Mouse (Mus musculus) kidney, postnatal 0 days (tissue): ENCODE results near the gene Hdgfl2. TPM values are rescaled to one million over a fixed set of nuclear protein-coding genes. Genes with fewer than 3 reads are reported as not detected.
A peak's percentile ranks its signal among the peaks of the same experiment; 100 is the strongest.

Experiments
- ATAC-seq: fragments of 200-750 bp; cut with Nextera tagmentation; replicated peaks from 2 replicates; pipeline ENCODE4 v1.8.0; 2017; ENCODE audit warnings: low read depth, moderate number of reproducible peaks, moderate TSS enrichment, moderate library complexity; ENCODE audit not compliant: low FRiP score
- DNase-seq: peaks from one replicate; pipeline ENCODE4 v3.0.0-alpha.2; 2016; ENCODE audit warnings: low spot score
- H3K27ac ChIP-seq: fragments of 300-500 bp; sonication (generic); 2 replicates; pipeline ENCODE4 v1.5.1; 2014; ENCODE audit warnings: mild to moderate bottlenecking
- H3K27me3 ChIP-seq: fragments of 300-500 bp; sonication (generic); 2 replicates; pipeline ENCODE4 v1.6.1; 2014; ENCODE audit warnings: low read length, mixed read lengths; ENCODE audit not compliant: insufficient read depth
- H3K36me3 ChIP-seq: fragments of 300-500 bp; sonication (generic); 2 replicates; pipeline ENCODE4 v1.6.1; 2014; ENCODE audit warnings: low read length, mixed read lengths; ENCODE audit not compliant: insufficient read depth
- H3K4me1 ChIP-seq: fragments of 300-500 bp; sonication (generic); replicated peaks from 2 replicates; pipeline ENCODE4 v1.6.1; 2014; ENCODE audit warnings: antibody characterized with exemption, low read length, mixed read lengths; ENCODE audit not compliant: insufficient read depth
- H3K4me2 ChIP-seq: fragments of 300-500 bp; sonication (generic); 2 replicates; pipeline ENCODE4 v1.6.1; 2014; ENCODE audit warnings: mild to moderate bottlenecking, low read length, moderate library complexity, mixed read lengths
- H3K4me3 ChIP-seq: fragments of 300-500 bp; sonication (generic); replicated peaks from 2 replicates; pipeline ENCODE4 v1.5.1; 2014; ENCODE audit warnings: low read depth, low read length
- H3K9ac ChIP-seq: fragments of 300-500 bp; sonication (generic); 2 replicates; pipeline ENCODE4 v1.6.1; 2014; ENCODE audit warnings: low read depth, low read length
- H3K9me3 ChIP-seq: fragments of 300-500 bp; sonication (generic); replicated peaks from 2 replicates; pipeline ENCODE4 v1.6.1; 2016; ENCODE audit warnings: low read length, inconsistent platforms, mixed read lengths
- CTCF ChIP-seq: IDR thresholded peaks from 2 replicates; pipeline ENCODE4 v1.5.1; 2016; ENCODE audit warnings: antibody characterized with exemption, low read depth, mild to moderate bottlenecking, moderate library complexity
- WGBS: fragments of 180-500 bp; shearing (Covaris S2); extraction: QIAGEN DNeasy Blood & Tissue Kit; methylation state at CpG from one replicate; pipeline ENCODE4 v1.1.7; 2014; 5-methylcytosine and 5-hydroxymethylcytosine counted together
- polyA plus RNA-seq: library from polyadenylated mRNA; unstranded; fragments of >200 nt; fragmentation: Nextera tagmentation; extraction: Ambion mirVana; gene quantifications from 2 replicates; pipeline ENCODE4 v1.2.1, GENCODE M21; 2015

The Hdgfl2 gene
- polyA plus RNA-seq, 1 experiment from 2014 or later = 77.5 TPM

GRCm38 (mm10) chr17:56144546-56144945 is 65.1 kb downstream of the Hdgfl2 start:
- no peaks in the 10 kb centered on the region for H3K36me3 ChIP-seq
- H3K9me3 ChIP-seq = no peaks in the 10 kb centered on the region
- H3K4me3 ChIP-seq = no peak overlapping the region
- no peak for TF ChIP-seq CTCF
- ATAC-seq (no peak), DNase-seq (no peak)
- H3K9ac ChIP-seq = no peak overlapping the region
- H3K4me1 ChIP-seq = peaks cover 14% of the 10 kb centered on the region
- peaks cover 31% of the 10 kb centered on the region for H3K27me3 ChIP-seq
- H3K4me2 ChIP-seq = no peak overlapping the region
- H3K27ac ChIP-seq = no peak overlapping the region
- WGBS = 78% methylated on average over 9 of the region's 9 CpGs

- Histone ChIP-seq H3K27me3 (peaks cover 33% of the 10 kb centered on the region), H3K36me3 (no peaks in the 10 kb centered on the region), H3K4me2 (no peak overlapping the region), H3K27ac (no peak overlapping the region), H3K4me3 (no peak overlapping the region), H3K9me3 (no peaks in the 10 kb centered on the region), H3K9ac (no peak overlapping the region), H3K4me1 (peaks cover 8% of the 10 kb centered on the region)
- WGBS = 19% methylated on average over 9 of the region's 9 CpGs
- no peak for TF ChIP-seq CTCF
- no peak for ATAC-seq
- DNase-seq = no peak
Observed at GRCm38 (mm10) chr17:56146131-56146530, 66.7 kb downstream of the Hdgfl2 start.

GRCm38 (mm10) chr17:56147420-56147819 is 68.0 kb downstream of the Hdgfl2 start:
- ATAC-seq (no peak), DNase-seq (no peak)
- Histone ChIP-seq H3K27me3 (peaks cover 28% of the 10 kb centered on the region), H3K4me3 (no peak overlapping the region), H3K27ac (no peak overlapping the region), H3K36me3 (no peaks in the 10 kb centered on the region), H3K4me1 (no peaks in the 10 kb centered on the region), H3K9me3 (no peaks in the 10 kb centered on the region), H3K4me2 (no peak overlapping the region), H3K9ac (no peak overlapping the region)
- 45% methylated on average over 12 of the region's 12 CpGs for WGBS
- no peak for TF ChIP-seq CTCF

GRCm38 (mm10) chr17:56148280-56148679 is 68.8 kb downstream of the Hdgfl2 start:
- Histone ChIP-seq H3K4me2 (peak overlapping the region; percentile 42), H3K9me3 (no peaks in the 10 kb centered on the region), H3K4me1 (no peaks in the 10 kb centered on the region), H3K4me3 (0 out of 2 replicates have a peak overlapping the region, but pooled peaks have one; percentile 7), H3K27me3 (peaks cover 28% of the 10 kb centered on the region), H3K36me3 (no peaks in the 10 kb centered on the region), H3K27ac (no peak overlapping the region), H3K9ac (0 out of 2 replicates have a peak overlapping the region, but pooled peaks have one; percentile 27)
- ATAC-seq = no peak
- WGBS = 23% methylated on average over 9 of the region's 9 CpGs
- no peak for TF ChIP-seq CTCF
- no peak for DNase-seq

- no peak for DNase-seq
- Histone ChIP-seq H3K4me3 (peak overlapping the region; percentile 7; the same call in 1 of the 2 replicates), H3K36me3 (no peaks in the 10 kb centered on the region), H3K4me1 (no peaks in the 10 kb centered on the region), H3K9ac (0 out of 2 replicates have a peak overlapping the region, but pooled peaks have one; percentile 27), H3K4me2 (peak overlapping the region; percentile 42), H3K9me3 (no peaks in the 10 kb centered on the region), H3K27ac (no peak overlapping the region), H3K27me3 (peaks cover 28% of the 10 kb centered on the region)
- WGBS = 2% methylated on average over 28 of the region's 30 CpGs
- no peak; the same call in 1 of the 2 replicates for ATAC-seq
- TF ChIP-seq CTCF = no peak
Observed at GRCm38 (mm10) chr17:56148790-56149618, 69.6 kb downstream of the Hdgfl2 start.

GRCm38 (mm10) chr17:56149897-56150296 is 70.5 kb downstream of the Hdgfl2 start:
- Histone ChIP-seq H3K4me3 (no peak overlapping the region), H3K4me1 (no peaks in the 10 kb centered on the region), H3K9me3 (no peaks in the 10 kb centered on the region), H3K9ac (no peak overlapping the region), H3K27ac (no peak overlapping the region), H3K4me2 (no peak overlapping the region), H3K36me3 (no peaks in the 10 kb centered on the region), H3K27me3 (peaks cover 27% of the 10 kb centered on the region)
- ATAC-seq = no peak
- TF ChIP-seq CTCF = no peak
- no peak for DNase-seq
- 53% methylated on average over 2 of the region's 2 CpGs for WGBS

Other genes starting within 250 kb of the Hdgfl2 start
- gene Zfp119a, start 200.7 kb upstream of the Hdgfl2 start, polyA plus RNA-seq = 10.8 and 12.0 TPM in 2 replicates
- gene Zfp959, start 187.5 kb upstream of the Hdgfl2 start, polyA plus RNA-seq = 10.8 and 13.0 TPM in 2 replicates
- gene Zfp119b, start 130.1 kb upstream of the Hdgfl2 start, polyA plus RNA-seq = 8.1 and 10.6 TPM in 2 replicates
- 1.6 and 1.8 TPM in 2 replicates for gene Ebi3, start 127.0 kb upstream of the Hdgfl2 start, polyA plus RNA-seq
- 21.1 and 22.4 TPM in 2 replicates for gene Yju2, start 120.5 kb upstream of the Hdgfl2 start, polyA plus RNA-seq
- 54.2 and 56.6 TPM in 2 replicates for gene Shd, start 109.2 kb upstream of the Hdgfl2 start, polyA plus RNA-seq
- gene Fsd1, start 93.1 kb upstream of the Hdgfl2 start, polyA plus RNA-seq = 6.7 and 7.2 TPM in 2 replicates
- 21.8 and 22.0 TPM in 2 replicates for gene Stap2, start 74.0 kb upstream of the Hdgfl2 start, polyA plus RNA-seq
- 75.6 and 83.9 TPM in 2 replicates for gene Mpnd, start 73.9 kb upstream of the Hdgfl2 start, polyA plus RNA-seq
- 115 and 129 TPM in 2 replicates for gene Sh3gl1, start 43.0 kb upstream of the Hdgfl2 start, polyA plus RNA-seq
- 11.1 and 11.2 TPM in 2 replicates for gene Chaf1a, start 39.2 kb upstream of the Hdgfl2 start, polyA plus RNA-seq
- gene Ubxn6, start 4.6 kb upstream of the Hdgfl2 start, polyA plus RNA-seq = 54.4 and 56.0 TPM in 2 replicates
- gene Plin4, start 30.2 kb downstream of the Hdgfl2 start, polyA plus RNA-seq = 0.08 and 0.09 TPM in 2 replicates
- 1.2 and 1.3 TPM in 2 replicates for gene Plin5, start 38.0 kb downstream of the Hdgfl2 start, polyA plus RNA-seq
- gene Lrg1, start 42.4 kb downstream of the Hdgfl2 start, polyA plus RNA-seq = 1.7 and 1.9 TPM in 2 replicates
- 0.87 and 1.2 TPM in 2 replicates for gene Sema6b, start 60.7 kb downstream of the Hdgfl2 start, polyA plus RNA-seq
- 7.4 and 7.8 TPM in 2 replicates for gene Tnfaip8l1, start 82.8 kb downstream of the Hdgfl2 start, polyA plus RNA-seq
- 83.0 and 85.0 TPM in 2 replicates for gene Mydgf, start 104.3 kb downstream of the Hdgfl2 start, polyA plus RNA-seq
- gene Dpp9, start 139.3 kb downstream of the Hdgfl2 start, polyA plus RNA-seq = 22.1 and 25.2 TPM in 2 replicates
- gene Fem1a, start 177.2 kb downstream of the Hdgfl2 start, polyA plus RNA-seq = 11.7 TPM in 2 replicates
- 6.9 and 7.7 TPM in 2 replicates for gene Ticam1, start 197.2 kb downstream of the Hdgfl2 start, polyA plus RNA-seq
- 69.6 and 75.2 TPM in 2 replicates for gene Plin3, start 213.2 kb downstream of the Hdgfl2 start, polyA plus RNA-seq
- not detected in 2 replicates for gene Arrdc5, start 220.7 kb downstream of the Hdgfl2 start, polyA plus RNA-seq
- 54.3 and 67.3 TPM in 2 replicates for gene Uhrf1, start 223.7 kb downstream of the Hdgfl2 start, polyA plus RNA-seq
- 22.4 and 23.1 TPM in 2 replicates for gene Kdm4b, start 246.4 kb downstream of the Hdgfl2 start, polyA plus RNA-seq